Mouse (Mus musculus) forebrain, embryonic 15.5 days (tissue): ENCODE results near the gene Frmd8. TPM values are rescaled to one million over a fixed set of nuclear protein-coding genes. Genes with fewer than 3 reads are reported as not detected.

ENCODE experiments used
- ATAC-seq: fragments of 200-750 bp; cut with Nextera tagmentation; replicated peaks from 2 replicates; pipeline ENCODE4 v1.8.0; 2017; ENCODE audit warnings: mild to moderate bottlenecking, moderate TSS enrichment, moderate library complexity
- H3K27ac ChIP-seq: fragments of 300-500 bp; sonication (generic); replicated peaks from 2 replicates; pipeline ENCODE4 v1.5.1; 2015; ENCODE audit warnings: mild to moderate bottlenecking, inconsistent platforms
- H3K27me3 ChIP-seq: fragments of 300-500 bp; sonication (generic); 2 replicates; pipeline ENCODE4 v1.6.1; 2015; ENCODE audit warnings: inconsistent platforms
- H3K36me3 ChIP-seq: fragments of 300-500 bp; sonication (generic); 2 replicates; pipeline ENCODE4 v1.6.1; 2015; ENCODE audit warnings: mild to moderate bottlenecking, inconsistent platforms
- H3K4me1 ChIP-seq: fragments of 300-500 bp; sonication (generic); 2 replicates; pipeline ENCODE4 v1.6.1; 2015; ENCODE audit warnings: inconsistent platforms
- H3K4me2 ChIP-seq: fragments of 300-500 bp; sonication (generic); replicated peaks from 2 replicates; pipeline ENCODE4 v1.6.1; 2015; ENCODE audit warnings: mild to moderate bottlenecking, inconsistent platforms
- H3K4me3 ChIP-seq: fragments of 300-500 bp; sonication (generic); 2 replicates; pipeline ENCODE4 v1.5.1; 2015; ENCODE audit warnings: mild to moderate bottlenecking, inconsistent platforms
- H3K9ac ChIP-seq: fragments of 300-500 bp; sonication (generic); replicated peaks from 2 replicates; pipeline ENCODE4 v1.6.1; 2015; ENCODE audit warnings: mild to moderate bottlenecking, inconsistent platforms
- H3K9me3 ChIP-seq: fragments of 300-500 bp; sonication (generic); 2 replicates; pipeline ENCODE4 v1.6.1; 2016; ENCODE audit warnings: inconsistent platforms
- WGBS: fragments of 180-500 bp; shearing (Covaris S2); methylation state at CpG from one replicate; pipeline ENCODE4 v1.1.7; 2015; ENCODE audit warnings: mixed read lengths; 5-methylcytosine and 5-hydroxymethylcytosine counted together
- polyA plus RNA-seq: library from polyadenylated mRNA; unstranded; fragments of >200 nt; fragmentation: Nextera tagmentation; extraction: Ambion mirVana; gene quantifications from 2 replicates; pipeline ENCODE4 v1.2.1, GENCODE M21; 2015

Frmd8 gene
- polyA plus RNA-seq, 1 experiment from 2014 or later: 23.3 TPM

GRCm38 (mm10) chr19:5863776-5864175 is 11.3 kb downstream of the Frmd8 start:
- Histone ChIP-seq H3K9ac (no peak overlapping the region), H3K27me3 (no peaks in the 10 kb centered on the region), H3K9me3 (no peaks in the 10 kb centered on the region), H3K4me3 (no peak overlapping the region), H3K4me2 (no peak overlapping the region), H3K4me1 (no peaks in the 10 kb centered on the region), H3K27ac (no peak overlapping the region), H3K36me3 (peaks cover 47% of the 10 kb centered on the region)
- no peak for ATAC-seq
- WGBS: 95% methylated on average over 5 of the region's 5 CpGs

DNA sequence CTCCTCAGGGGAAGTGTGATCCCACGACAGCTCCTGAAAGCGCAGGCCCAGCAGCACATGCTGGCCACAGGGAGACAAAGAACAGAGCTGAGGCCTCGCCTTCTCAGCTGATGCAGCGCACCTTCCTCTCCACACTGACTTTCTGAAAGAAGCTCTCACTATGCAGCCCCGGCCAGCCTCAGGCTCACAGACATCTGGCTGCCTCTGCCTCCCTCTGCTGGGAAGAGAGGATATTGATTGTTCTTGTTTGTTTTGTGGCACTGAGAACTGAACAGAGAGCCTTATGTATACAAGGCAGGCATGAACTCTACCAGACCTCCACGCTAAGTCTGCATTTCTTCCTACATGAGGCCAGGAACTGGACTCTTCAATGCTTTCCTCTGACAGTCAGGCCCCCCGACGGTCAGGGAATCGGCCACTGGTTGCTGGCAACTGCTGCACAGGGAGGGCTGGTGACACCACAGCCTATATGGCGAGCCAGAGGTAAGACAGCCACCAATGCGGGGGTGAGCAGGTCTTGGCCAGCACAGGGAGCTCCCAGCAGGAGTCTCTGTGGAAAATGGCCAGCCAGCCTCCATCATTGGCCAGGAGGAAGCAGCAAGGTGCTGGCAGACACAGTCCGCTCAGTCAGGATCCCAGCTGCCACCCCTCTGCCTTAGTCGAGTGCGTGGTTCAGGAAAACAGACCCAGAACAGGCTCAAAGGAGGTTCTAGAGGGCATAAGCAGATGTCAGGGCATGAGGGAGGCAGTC is 12.6 kb downstream of the Frmd8 start:
- no peak overlapping the region for H3K4me3 ChIP-seq
- ATAC-seq: no peak
- no peak overlapping the region for H3K4me2 ChIP-seq
- H3K4me1 ChIP-seq: no peaks in the 10 kb centered on the region
- no peak overlapping the region for H3K27ac ChIP-seq
- H3K9me3 ChIP-seq: no peaks in the 10 kb centered on the region
- 96% methylated on average over 14 of the region's 14 CpGs for WGBS
- H3K36me3 ChIP-seq: peaks cover 48% of the 10 kb centered on the region
- H3K27me3 ChIP-seq: no peaks in the 10 kb centered on the region
- H3K9ac ChIP-seq: no peak overlapping the region

- no peak overlapping the region for H3K4me3 ChIP-seq
- no peaks in the 10 kb centered on the region for H3K9me3 ChIP-seq
- H3K27me3 ChIP-seq: no peaks in the 10 kb centered on the region
- H3K4me2 ChIP-seq: no peak overlapping the region
- WGBS: 78% methylated on average over 9 of the region's 9 CpGs
- H3K27ac ChIP-seq: no peak overlapping the region
- no peak overlapping the region for H3K9ac ChIP-seq
- H3K4me1 ChIP-seq: peaks cover 4% of the 10 kb centered on the region; the same call in 1 of the 2 replicates
- H3K36me3 ChIP-seq: peaks cover 34% of the 10 kb centered on the region
- no peak for ATAC-seq
Observed at GRCm38 (mm10) chr19:5856604-5857003, 18.5 kb downstream of the Frmd8 start.

DNA sequence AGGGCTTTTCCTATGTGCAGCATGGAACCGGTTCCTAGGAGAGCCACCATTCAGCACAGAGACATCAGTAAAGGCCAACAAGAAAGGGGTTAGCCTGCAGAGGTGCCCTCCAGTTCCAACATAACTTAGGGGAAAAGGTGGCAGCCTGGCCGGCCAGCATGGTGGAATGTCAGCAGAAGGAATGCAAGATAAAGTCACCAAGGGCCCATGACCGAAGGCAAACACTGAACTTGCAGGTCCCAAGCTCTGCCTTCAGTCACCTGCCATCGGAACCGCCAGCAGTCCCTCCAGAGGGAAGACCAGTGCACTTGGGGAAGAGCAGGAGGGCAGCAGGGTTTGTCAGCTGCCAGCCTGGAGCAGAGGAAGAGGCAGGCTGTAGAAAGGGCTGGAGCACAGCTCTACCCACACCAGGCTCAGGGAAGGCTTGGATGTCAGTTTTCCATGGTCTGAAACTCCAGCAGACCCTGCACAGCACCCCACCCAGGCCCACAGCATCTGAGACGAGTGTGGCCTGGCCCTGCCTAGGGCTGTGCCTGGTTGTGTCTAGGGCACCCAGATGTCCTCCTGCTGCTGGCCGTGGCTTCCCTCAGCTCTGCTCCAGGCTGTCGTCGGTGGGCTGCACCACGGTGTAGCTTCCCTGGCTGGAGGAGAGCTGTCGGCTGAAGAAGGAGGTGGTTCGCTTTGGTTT is 22.9 kb downstream of the Frmd8 start:
- ATAC-seq: no peak

GRCm38 (mm10) chr19:5851481-5851971 is 23.5 kb downstream of the Frmd8 start:
- peaks cover 43% of the 10 kb centered on the region for H3K4me1 ChIP-seq

More for the DNA sequence above, 22.9 kb downstream of the Frmd8 start:
- Histone ChIP-seq H3K4me3 (no peak overlapping the region), H3K9me3 (no peaks in the 10 kb centered on the region), H3K27me3 (no peaks in the 10 kb centered on the region), H3K9ac (no peak overlapping the region), H3K4me2 (no peak overlapping the region), H3K4me1 (peaks cover 37% of the 10 kb centered on the region), H3K27ac (no peak overlapping the region), H3K36me3 (peaks cover 12% of the 10 kb centered on the region; the same call in 1 of the 2 replicates)
- 90% methylated on average over 12 of the region's 12 CpGs for WGBS

DNA sequence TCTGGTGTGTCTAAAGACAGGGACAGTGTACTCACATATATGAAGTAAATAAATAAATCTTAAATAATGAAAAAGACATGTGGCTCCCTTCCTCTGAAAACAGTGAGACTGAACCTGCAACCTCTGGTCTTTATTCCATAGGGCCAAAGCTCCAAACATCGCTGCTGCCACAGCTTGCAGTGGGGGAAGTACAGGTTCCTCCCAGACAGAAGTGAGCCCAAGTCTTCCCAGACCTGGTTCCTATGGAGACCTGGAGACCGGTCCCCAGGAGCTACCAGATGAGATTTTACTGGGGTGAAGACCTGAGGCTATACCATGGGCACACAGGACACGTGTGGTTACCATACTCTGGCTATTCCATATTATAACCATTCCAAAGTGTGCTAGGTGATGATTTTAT is 24.2 kb downstream of the Frmd8 start:
- Histone ChIP-seq H3K4me1 (peaks cover 48% of the 10 kb centered on the region), H3K27me3 (no peaks in the 10 kb centered on the region)

More at GRCm38 (mm10) chr19:5851481-5851971, 23.5 kb downstream of the Frmd8 start:
- H3K9me3 ChIP-seq: no peaks in the 10 kb centered on the region
- no peak overlapping the region for H3K4me3 ChIP-seq
- no peak overlapping the region for H3K27ac ChIP-seq
- H3K36me3 ChIP-seq: peaks cover 12% of the 10 kb centered on the region; the same call in 1 of the 2 replicates
- ATAC-seq: no peak
- H3K9ac ChIP-seq: 0 out of 2 replicates have a peak overlapping the region, but pooled peaks have one; percentile 19
- no peaks in the 10 kb centered on the region for H3K27me3 ChIP-seq
- no peak overlapping the region for H3K4me2 ChIP-seq
- 53% methylated on average over 5 of the region's 5 CpGs for WGBS

DNA sequence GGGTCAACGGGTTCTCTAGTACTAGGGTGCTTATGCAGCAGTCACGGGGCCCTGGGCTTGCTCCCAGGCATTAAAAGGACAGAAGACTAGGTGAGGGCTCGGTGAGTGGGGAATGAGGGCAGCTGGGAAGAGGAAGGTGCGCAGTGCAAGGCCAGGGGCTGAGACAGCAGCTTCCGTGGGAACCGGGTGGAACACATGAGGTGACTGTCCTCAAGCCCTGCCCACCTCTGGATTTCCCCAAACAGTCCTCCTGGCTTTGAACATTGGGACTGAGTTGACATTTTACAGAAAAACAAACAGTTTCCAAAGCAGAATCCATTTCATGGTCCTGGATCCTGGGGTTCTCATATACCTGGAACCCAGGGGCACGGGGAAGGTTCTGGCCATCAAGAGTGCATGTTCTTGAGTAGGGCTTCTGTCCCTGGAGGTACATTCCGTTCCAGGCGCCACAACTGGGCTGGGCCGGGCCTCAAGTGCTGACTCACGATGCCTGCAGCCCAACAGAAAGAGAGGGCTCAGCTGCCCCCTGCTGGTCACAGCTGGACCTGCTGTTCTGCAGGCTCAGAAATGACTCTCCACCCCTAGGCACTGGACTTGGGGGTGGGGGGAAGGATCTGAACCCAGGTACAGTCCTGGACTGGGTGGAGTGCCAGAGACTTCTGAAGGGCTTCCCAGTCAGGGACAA is 25.1 kb downstream of the Frmd8 start:
- H3K36me3 ChIP-seq: 0 out of 2 replicates have a peak, but pooled peaks cover under 1% of the 10 kb centered on the region
- peak; percentile 17; the same call in 1 of the 2 replicates for ATAC-seq
- no peak overlapping the region for H3K4me2 ChIP-seq
- no peak overlapping the region for H3K9ac ChIP-seq
- no peaks in the 10 kb centered on the region for H3K27me3 ChIP-seq
- no peaks in the 10 kb centered on the region for H3K9me3 ChIP-seq
- H3K4me1 ChIP-seq: peaks cover 54% of the 10 kb centered on the region
- WGBS: 33% methylated on average over 11 of the region's 11 CpGs
- no peak overlapping the region for H3K4me3 ChIP-seq
- no peak overlapping the region for H3K27ac ChIP-seq

More for the DNA sequence above, 24.2 kb downstream of the Frmd8 start:
- Histone ChIP-seq H3K9ac (no peak overlapping the region), H3K9me3 (no peaks in the 10 kb centered on the region), H3K27ac (no peak overlapping the region), H3K4me3 (no peak overlapping the region), H3K36me3 (peaks cover 9% of the 10 kb centered on the region; the same call in 1 of the 2 replicates), H3K4me2 (no peak overlapping the region)
- WGBS: 85% methylated on average over 3 of the region's 3 CpGs
- ATAC-seq: no peak

GRCm38 (mm10) chr19:5848826-5849672 is 26.0 kb downstream of the Frmd8 start:
- H3K4me2 ChIP-seq: no peak overlapping the region
- H3K9me3 ChIP-seq: no peaks in the 10 kb centered on the region
- no peaks in the 10 kb centered on the region for H3K27me3 ChIP-seq
- ATAC-seq: no peak
- H3K4me3 ChIP-seq: no peak overlapping the region
- 53% methylated on average over 13 of the region's 13 CpGs for WGBS
- H3K9ac ChIP-seq: no peak overlapping the region
- peak overlapping the region; percentile 98 for H3K27ac ChIP-seq
- no peaks in the 10 kb centered on the region for H3K36me3 ChIP-seq
- peaks cover 61% of the 10 kb centered on the region for H3K4me1 ChIP-seq

DNA sequence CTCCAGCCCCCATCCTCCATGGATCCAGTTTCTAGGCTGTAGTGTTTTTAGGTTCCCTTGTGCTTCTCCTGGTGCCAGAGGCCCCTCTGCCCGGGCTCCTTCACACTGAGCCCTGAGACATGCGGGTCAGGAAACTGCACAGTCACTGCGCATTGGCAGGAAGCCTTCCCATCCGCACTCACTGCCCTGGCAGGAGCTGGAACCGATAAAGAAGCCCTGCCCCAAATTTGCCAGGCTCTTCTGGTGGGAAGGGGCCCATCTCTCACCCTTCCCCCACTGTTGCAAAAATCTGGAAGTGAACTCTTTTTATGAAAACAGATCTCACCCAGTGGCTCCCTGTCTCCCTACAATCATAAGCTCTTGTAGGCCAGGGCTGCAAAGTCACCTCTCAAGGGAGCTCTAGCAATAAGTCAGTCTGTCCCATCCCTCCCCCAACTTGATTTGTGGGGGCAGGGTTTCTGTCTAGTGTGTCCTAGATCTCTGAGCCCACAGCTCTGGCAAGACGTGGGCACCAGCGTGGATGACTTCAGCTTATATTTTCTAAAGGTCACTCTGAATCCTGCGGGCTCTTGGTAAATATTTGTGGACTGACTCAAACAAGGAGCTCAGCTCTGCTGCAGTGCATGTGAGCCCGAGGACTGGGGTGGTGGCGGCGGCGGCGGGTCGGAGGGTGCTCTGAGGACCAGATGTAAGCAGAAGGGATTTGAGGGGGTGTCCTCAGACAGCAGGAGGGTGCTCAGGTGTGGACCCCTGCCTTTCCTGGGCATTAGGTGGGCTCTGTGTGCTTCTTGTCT is 26.8 kb downstream of the Frmd8 start:
- WGBS: 54% methylated on average over 14 of the region's 14 CpGs
- H3K4me2 ChIP-seq: no peak overlapping the region
- H3K4me1 ChIP-seq: peaks cover 70% of the 10 kb centered on the region

DNA sequence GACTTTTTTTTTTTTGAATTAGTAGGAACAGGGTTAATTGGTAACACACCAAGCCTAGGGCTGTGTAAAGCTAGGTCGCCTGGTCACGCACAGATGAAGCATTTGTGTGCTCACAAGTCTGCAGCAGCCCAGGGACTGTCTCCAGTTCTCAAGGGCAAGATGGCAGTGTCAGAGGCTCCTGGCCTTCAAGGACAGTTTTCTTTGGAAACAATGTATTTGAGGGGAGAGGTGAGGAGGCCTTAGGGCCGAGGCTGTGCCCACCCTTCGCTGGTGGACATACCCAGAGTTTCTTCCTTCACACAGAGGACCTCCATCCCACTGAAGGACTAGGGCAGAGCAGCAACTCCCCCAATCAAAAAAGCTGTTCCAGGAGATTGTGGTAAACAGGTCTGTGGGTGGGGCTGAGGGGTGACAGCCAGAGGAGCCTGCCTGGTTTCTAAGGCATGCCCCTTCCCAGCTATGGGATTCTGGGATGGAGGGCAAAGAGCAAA is 27.7 kb downstream of the Frmd8 start:
- WGBS: 37% methylated on average over 4 of the region's 4 CpGs
- no peaks in the 10 kb centered on the region for H3K9me3 ChIP-seq
- peak overlapping the region; percentile 44; the same call in 1 of the 2 replicates for H3K9ac ChIP-seq
- peaks cover 78% of the 10 kb centered on the region for H3K4me1 ChIP-seq
- no peak for ATAC-seq
- H3K27me3 ChIP-seq: no peaks in the 10 kb centered on the region
- H3K4me2 ChIP-seq: peak overlapping the region; percentile 65
- no peaks in the 10 kb centered on the region for H3K36me3 ChIP-seq
- H3K27ac ChIP-seq: peak overlapping the region; percentile 98
- peak overlapping the region; percentile 41; the same call in 1 of the 2 replicates for H3K4me3 ChIP-seq

More for the DNA sequence above, 26.8 kb downstream of the Frmd8 start:
- peak overlapping the region; percentile 98 for H3K27ac ChIP-seq
- H3K9me3 ChIP-seq: no peaks in the 10 kb centered on the region
- no peak overlapping the region for H3K4me3 ChIP-seq
- ATAC-seq: no peak
- H3K27me3 ChIP-seq: no peaks in the 10 kb centered on the region
- H3K9ac ChIP-seq: peak overlapping the region; percentile 19
- no peaks in the 10 kb centered on the region for H3K36me3 ChIP-seq
